Mouse (Mus musculus): ENCODE results near the gene Psmb3. TPM values are rescaled to one million over a fixed set of nuclear protein-coding genes. Genes with fewer than 3 reads are reported as not detected.

Gene Psmb3
- polyA plus RNA-seq, 1 experiment from 2014 or later: 468 TPM

DNA sequence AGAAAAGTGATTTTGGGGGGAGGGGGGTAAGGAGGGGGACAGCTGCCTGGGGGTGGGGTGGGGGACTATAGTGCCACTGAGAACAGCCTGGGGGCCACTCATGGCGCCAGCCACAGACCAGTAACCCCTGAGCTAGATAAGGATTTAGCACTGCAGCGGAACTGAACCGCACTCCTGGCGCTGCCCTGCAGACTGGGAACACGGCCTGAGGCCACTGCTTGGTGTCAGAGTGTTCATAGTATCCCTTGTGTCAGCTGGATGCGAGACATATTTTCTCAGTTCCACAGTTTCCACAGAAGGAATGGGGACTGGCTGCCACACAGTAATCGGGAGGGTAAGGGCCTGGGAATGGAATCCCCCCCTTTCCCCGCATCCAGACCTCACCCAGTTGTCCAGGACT lies 12.8 kb downstream of the Psmb3 start:
- Histone ChIP-seq H3K4me2 (replicated peaks; ENCODE audit: low read depth, low read length) (no peak overlapping the region), H3K27me3 (ENCODE audit: control insufficient read depth, insufficient read depth, low read length) (no peaks in the 10 kb centered on the region), H3K9me3 (ENCODE audit: control insufficient read depth, low read length) (no peaks in the 10 kb centered on the region), H3K27ac (ENCODE audit: low read depth, low read length) (no peak overlapping the region), H3K4me1 (replicated peaks; ENCODE audit: control insufficient read depth, insufficient read depth, low read length) (no peaks in the 10 kb centered on the region), H3K36me3 (ENCODE audit: control insufficient read depth, insufficient read depth, low read length) (peaks cover 10% of the 10 kb centered on the region), H3K4me3 (ENCODE audit: low read depth, low read length) (no peak overlapping the region), H3K9ac (ENCODE audit: low read depth, low read length) (no peak overlapping the region)
- DNase-seq (ENCODE audit: low spot score): no peak
- ATAC-seq (ENCODE audit: low FRiP score): no peak
- 89% methylated on average over 8 of the region's 8 CpGs for WGBS

GRCm38 (mm10) chr11:97717369-97718280 lies 14.4 kb downstream of the Psmb3 start:
- H3K4me2 ChIP-seq (replicated peaks; ENCODE audit: low read depth, low read length): no peak overlapping the region
- 90% methylated on average over 26 of the region's 26 CpGs for WGBS
- H3K9me3 ChIP-seq (ENCODE audit: control insufficient read depth, low read length): no peaks in the 10 kb centered on the region
- peaks cover 21% of the 10 kb centered on the region for H3K36me3 ChIP-seq (ENCODE audit: control insufficient read depth, insufficient read depth, low read length)
- H3K9ac ChIP-seq (ENCODE audit: low read depth, low read length): no peak overlapping the region
- no peak for ATAC-seq (ENCODE audit: low FRiP score)
- no peak overlapping the region for H3K27ac ChIP-seq (ENCODE audit: low read depth, low read length)
- H3K27me3 ChIP-seq (ENCODE audit: control insufficient read depth, insufficient read depth, low read length): no peaks in the 10 kb centered on the region
- no peak overlapping the region for H3K4me3 ChIP-seq (ENCODE audit: low read depth, low read length)
- DNase-seq (ENCODE audit: low spot score): no peak
- H3K4me1 ChIP-seq (replicated peaks; ENCODE audit: control insufficient read depth, insufficient read depth, low read length): no peaks in the 10 kb centered on the region

DNA sequence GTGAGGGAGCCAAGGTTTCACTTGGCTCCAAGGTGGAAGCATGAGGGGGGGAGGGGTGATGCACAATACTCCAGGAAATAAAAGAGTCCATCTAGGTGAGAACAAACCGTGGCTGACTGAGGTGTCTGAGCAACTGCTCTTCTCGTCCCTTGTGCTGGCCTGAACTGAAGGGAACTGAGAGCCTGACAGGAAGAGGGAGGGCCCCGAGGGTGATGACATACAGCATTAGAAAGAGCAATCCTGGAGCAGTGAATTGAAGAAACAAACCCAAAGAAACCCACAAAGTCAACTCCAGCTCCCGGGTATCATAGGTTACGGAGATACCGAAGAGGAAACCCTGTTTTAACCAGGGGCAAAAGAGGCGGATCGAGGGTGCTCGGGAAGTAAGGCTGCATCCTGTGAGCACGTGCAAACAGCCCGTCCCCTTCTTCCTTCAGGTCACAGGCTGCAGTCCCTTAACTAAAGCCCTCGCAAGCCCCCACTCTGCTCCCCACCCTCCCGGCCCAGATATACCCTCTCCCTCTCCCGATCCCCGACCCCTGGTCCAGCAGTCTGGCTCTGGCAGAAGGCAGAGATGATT lies 15.2 kb downstream of the Psmb3 start:
- Histone ChIP-seq H3K36me3 (ENCODE audit: control insufficient read depth, insufficient read depth, low read length) (peaks cover 23% of the 10 kb centered on the region), H3K9ac (ENCODE audit: low read depth, low read length) (no peak overlapping the region), H3K9me3 (ENCODE audit: control insufficient read depth, low read length) (no peaks in the 10 kb centered on the region), H3K4me1 (replicated peaks; ENCODE audit: control insufficient read depth, insufficient read depth, low read length) (no peaks in the 10 kb centered on the region), H3K4me3 (ENCODE audit: low read depth, low read length) (no peak overlapping the region), H3K27me3 (ENCODE audit: control insufficient read depth, insufficient read depth, low read length) (no peaks in the 10 kb centered on the region), H3K27ac (ENCODE audit: low read depth, low read length) (no peak overlapping the region), H3K4me2 (replicated peaks; ENCODE audit: low read depth, low read length) (no peak overlapping the region)
- ATAC-seq (ENCODE audit: low FRiP score) (no peak), DNase-seq (ENCODE audit: low spot score) (no peak)
- 79% methylated on average over 15 of the region's 15 CpGs for WGBS

DNA sequence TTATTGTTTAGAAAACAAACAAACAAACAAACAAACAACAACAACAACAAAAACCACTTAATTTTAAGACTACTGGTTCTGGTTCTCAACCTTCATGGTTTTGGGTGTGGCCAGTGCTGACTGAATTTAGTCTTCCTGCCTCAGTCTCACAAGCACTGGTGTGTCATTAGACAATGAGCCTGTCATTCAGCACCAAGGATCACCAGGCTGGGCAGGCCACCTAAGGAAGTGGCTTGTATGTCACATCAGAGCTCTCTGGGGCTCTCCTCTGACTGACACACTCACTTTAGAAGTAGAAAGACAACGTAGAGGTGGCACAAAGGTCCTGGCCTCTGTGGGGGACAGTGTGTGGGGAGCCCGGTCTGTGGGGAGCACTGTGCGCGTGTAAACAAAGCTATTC lies 15.8 kb downstream of the Psmb3 start:
- no peaks in the 10 kb centered on the region for H3K9me3 ChIP-seq (ENCODE audit: control insufficient read depth, low read length)
- ATAC-seq (ENCODE audit: low FRiP score) (no peak), DNase-seq (ENCODE audit: low spot score) (no peak)
- no peak overlapping the region for H3K4me2 ChIP-seq (replicated peaks; ENCODE audit: low read depth, low read length)
- no peaks in the 10 kb centered on the region for H3K4me1 ChIP-seq (replicated peaks; ENCODE audit: control insufficient read depth, insufficient read depth, low read length)
- H3K4me3 ChIP-seq (ENCODE audit: low read depth, low read length): no peak overlapping the region
- H3K36me3 ChIP-seq (ENCODE audit: control insufficient read depth, insufficient read depth, low read length): peaks cover 20% of the 10 kb centered on the region
- WGBS: 79% methylated on average over 4 of the region's 4 CpGs
- no peak overlapping the region for H3K27ac ChIP-seq (ENCODE audit: low read depth, low read length)
- H3K9ac ChIP-seq (ENCODE audit: low read depth, low read length): no peak overlapping the region
- H3K27me3 ChIP-seq (ENCODE audit: control insufficient read depth, insufficient read depth, low read length): no peaks in the 10 kb centered on the region

GRCm38 (mm10) chr11:97721338-97721737 lies 18.1 kb downstream of the Psmb3 start:
- H3K4me2 ChIP-seq (replicated peaks; ENCODE audit: low read depth, low read length): no peak overlapping the region
- no peak overlapping the region for H3K4me3 ChIP-seq (ENCODE audit: low read depth, low read length)
- no peak overlapping the region for H3K27ac ChIP-seq (ENCODE audit: low read depth, low read length)
- H3K36me3 ChIP-seq (ENCODE audit: control insufficient read depth, insufficient read depth, low read length): peaks cover 22% of the 10 kb centered on the region
- no peaks in the 10 kb centered on the region for H3K9me3 ChIP-seq (ENCODE audit: control insufficient read depth, low read length)
- DNase-seq (ENCODE audit: low spot score): no peak
- H3K9ac ChIP-seq (ENCODE audit: low read depth, low read length): no peak overlapping the region
- no peaks in the 10 kb centered on the region for H3K27me3 ChIP-seq (ENCODE audit: control insufficient read depth, insufficient read depth, low read length)
- 94% methylated on average over 4 of the region's 4 CpGs for WGBS
- no peaks in the 10 kb centered on the region for H3K4me1 ChIP-seq (replicated peaks; ENCODE audit: control insufficient read depth, insufficient read depth, low read length)
- no peak for ATAC-seq (ENCODE audit: low FRiP score)

DNA sequence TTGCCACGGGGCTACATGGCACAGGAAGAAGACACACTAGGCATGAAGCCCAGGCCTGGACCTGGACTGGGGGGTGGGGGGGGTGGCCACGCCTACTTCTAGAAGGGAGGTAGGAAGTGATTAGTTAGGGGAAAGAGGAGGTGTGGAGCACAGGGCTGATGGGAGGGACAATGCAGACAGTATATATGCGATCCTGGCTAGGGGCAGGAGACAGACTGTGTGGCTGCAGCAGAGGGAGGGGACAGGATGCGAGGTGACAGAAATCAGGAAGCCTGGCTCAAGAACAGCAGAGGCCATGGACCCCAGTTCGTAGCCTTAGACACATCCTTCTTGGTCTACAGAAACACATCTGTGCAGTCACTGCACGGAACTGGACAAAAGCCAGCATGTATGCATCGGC lies 20.5 kb downstream of the Psmb3 start:
- Histone ChIP-seq H3K4me3 (ENCODE audit: low read depth, low read length) (no peak overlapping the region), H3K9ac (ENCODE audit: low read depth, low read length) (no peak overlapping the region), H3K27me3 (ENCODE audit: control insufficient read depth, insufficient read depth, low read length) (no peaks in the 10 kb centered on the region), H3K27ac (ENCODE audit: low read depth, low read length) (no peak overlapping the region), H3K36me3 (ENCODE audit: control insufficient read depth, insufficient read depth, low read length) (peaks cover 20% of the 10 kb centered on the region), H3K4me1 (replicated peaks; ENCODE audit: control insufficient read depth, insufficient read depth, low read length) (no peaks in the 10 kb centered on the region), H3K9me3 (ENCODE audit: control insufficient read depth, low read length) (no peaks in the 10 kb centered on the region), H3K4me2 (replicated peaks; ENCODE audit: low read depth, low read length) (no peak overlapping the region)
- 81% methylated on average over 7 of the region's 7 CpGs for WGBS
- ATAC-seq (ENCODE audit: low FRiP score) (no peak), DNase-seq (ENCODE audit: low spot score) (no peak)

- Histone ChIP-seq H3K4me3 (ENCODE audit: low read depth, low read length) (no peak overlapping the region), H3K36me3 (ENCODE audit: control insufficient read depth, insufficient read depth, low read length) (0 out of 2 replicates have a peak, but pooled peaks cover 2% of the 10 kb centered on the region), H3K27me3 (ENCODE audit: control insufficient read depth, insufficient read depth, low read length) (no peaks in the 10 kb centered on the region), H3K4me2 (replicated peaks; ENCODE audit: low read depth, low read length) (no peak overlapping the region), H3K9me3 (ENCODE audit: control insufficient read depth, low read length) (no peaks in the 10 kb centered on the region), H3K4me1 (replicated peaks; ENCODE audit: control insufficient read depth, insufficient read depth, low read length) (no peaks in the 10 kb centered on the region), H3K9ac (ENCODE audit: low read depth, low read length) (no peak overlapping the region), H3K27ac (ENCODE audit: low read depth, low read length) (no peak overlapping the region)
- WGBS: 86% methylated on average over 7 of the region's 7 CpGs
- ATAC-seq (ENCODE audit: low FRiP score) (no peak), DNase-seq (ENCODE audit: low spot score) (no peak)
Measured at GRCm38 (mm10) chr11:97728311-97728710, 25.1 kb downstream of the Psmb3 start.

DNA sequence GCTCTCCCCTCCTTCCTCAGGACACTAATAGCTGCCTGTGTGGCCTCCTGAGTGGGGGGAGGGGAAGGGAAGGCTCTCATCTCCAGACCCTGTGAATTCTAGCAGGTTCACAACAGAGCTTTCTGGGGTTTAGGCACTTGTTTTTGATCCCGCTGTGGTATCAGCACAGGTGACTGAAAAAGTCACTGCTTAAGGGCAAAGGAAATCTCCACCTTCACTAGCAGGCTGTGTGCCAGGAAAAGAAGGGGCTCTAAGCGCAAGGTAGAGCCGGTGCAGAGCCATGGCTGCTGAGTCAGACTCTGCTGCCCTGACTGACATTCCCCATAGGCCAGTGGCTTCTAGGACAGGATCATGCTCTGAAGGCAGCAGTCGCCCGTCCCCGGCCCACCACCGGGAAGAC lies 25.5 kb downstream of the Psmb3 start:
- no peaks in the 10 kb centered on the region for H3K9me3 ChIP-seq (ENCODE audit: control insufficient read depth, low read length)
- no peaks in the 10 kb centered on the region for H3K4me1 ChIP-seq (replicated peaks; ENCODE audit: control insufficient read depth, insufficient read depth, low read length)
- DNase-seq (ENCODE audit: low spot score) (no peak), ATAC-seq (ENCODE audit: low FRiP score) (no peak)
- no peak overlapping the region for H3K4me3 ChIP-seq (ENCODE audit: low read depth, low read length)
- H3K36me3 ChIP-seq (ENCODE audit: control insufficient read depth, insufficient read depth, low read length): 0 out of 2 replicates have a peak, but pooled peaks cover 2% of the 10 kb centered on the region
- 87% methylated on average over 7 of the region's 7 CpGs for WGBS
- H3K27ac ChIP-seq (ENCODE audit: low read depth, low read length): no peak overlapping the region
- H3K4me2 ChIP-seq (replicated peaks; ENCODE audit: low read depth, low read length): no peak overlapping the region
- no peaks in the 10 kb centered on the region for H3K27me3 ChIP-seq (ENCODE audit: control insufficient read depth, insufficient read depth, low read length)
- no peak overlapping the region for H3K9ac ChIP-seq (ENCODE audit: low read depth, low read length)

DNA sequence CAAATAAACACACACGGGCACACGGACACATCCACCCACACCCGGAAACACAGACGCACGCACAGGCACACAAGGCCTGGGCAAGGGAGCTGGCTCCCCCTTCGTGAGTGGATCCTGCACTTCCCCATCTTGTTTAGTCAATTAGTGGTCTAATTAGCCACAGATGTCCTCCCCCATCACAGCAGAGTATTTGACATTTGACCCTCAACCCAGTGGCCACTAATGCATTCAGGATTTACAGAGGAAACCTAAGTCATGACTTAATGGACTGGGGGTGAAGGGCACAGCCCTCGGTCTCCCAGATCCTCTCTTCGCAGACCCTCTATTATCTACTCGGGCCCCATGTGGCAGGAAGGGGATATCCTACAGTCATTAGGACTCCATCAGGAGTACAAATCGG lies 30.5 kb downstream of the Psmb3 start:
- H3K4me3 ChIP-seq (ENCODE audit: low read depth, low read length): no peak overlapping the region
- no peaks in the 10 kb centered on the region for H3K36me3 ChIP-seq (ENCODE audit: control insufficient read depth, insufficient read depth, low read length)
- H3K27ac ChIP-seq (ENCODE audit: low read depth, low read length): no peak overlapping the region
- H3K4me1 ChIP-seq (replicated peaks; ENCODE audit: control insufficient read depth, insufficient read depth, low read length): no peaks in the 10 kb centered on the region
- ATAC-seq (ENCODE audit: low FRiP score): no peak
- H3K4me2 ChIP-seq (replicated peaks; ENCODE audit: low read depth, low read length): no peak overlapping the region
- H3K27me3 ChIP-seq (ENCODE audit: control insufficient read depth, insufficient read depth, low read length): no peaks in the 10 kb centered on the region
- H3K9me3 ChIP-seq (ENCODE audit: control insufficient read depth, low read length): no peaks in the 10 kb centered on the region
- peak; percentile 16 for DNase-seq (ENCODE audit: low spot score)
- H3K9ac ChIP-seq (ENCODE audit: low read depth, low read length): no peak overlapping the region
- WGBS: 55% methylated on average over 10 of the region's 10 CpGs
